Mouse (Mus musculus) kidney, postnatal 4 days (tissue): ENCODE measurements around the gene Kif28.
"Not testable (repeated sequence)": the region's sequence is repeated elsewhere in the genome, so short reads cannot be mapped to it uniquely, and the experiment has no call there.

Experiments used
- DNase-seq, 2 experiments: peaks; one replicate each; pipeline ENCODE4 v3.0.0; 2021; ENCODE audit warnings: mixed read lengths in 2 of 2

The Kif28 gene

DNA sequence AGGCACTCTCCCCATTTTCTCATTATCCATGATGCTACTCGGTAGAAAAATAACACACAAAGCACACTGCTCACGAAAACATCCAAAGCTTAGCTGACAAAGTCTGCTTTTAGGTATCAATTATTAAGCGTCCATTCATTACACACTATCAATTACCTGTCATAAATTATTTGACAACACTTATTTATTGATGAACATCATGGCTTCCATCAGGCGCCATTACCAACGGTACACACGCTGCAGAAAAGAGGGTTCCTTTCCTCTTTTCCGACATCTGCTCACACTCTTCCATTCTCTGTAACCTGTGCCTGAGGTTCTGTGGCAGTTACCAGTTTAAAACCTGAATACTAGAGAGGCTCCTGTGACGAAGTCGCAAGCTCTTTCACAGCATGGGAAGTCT, at the start of gene Kif28:
Gene Kif28, minus strand, starts transcription at position 101 of the 400 bp plus-strand sequence.
- no peak for DNase-seq

GRCm38 (mm10) chr1:179787281-179787680, 42.2 kb upstream of the Kif28 start:
- DNase-seq: no peak

DNA sequence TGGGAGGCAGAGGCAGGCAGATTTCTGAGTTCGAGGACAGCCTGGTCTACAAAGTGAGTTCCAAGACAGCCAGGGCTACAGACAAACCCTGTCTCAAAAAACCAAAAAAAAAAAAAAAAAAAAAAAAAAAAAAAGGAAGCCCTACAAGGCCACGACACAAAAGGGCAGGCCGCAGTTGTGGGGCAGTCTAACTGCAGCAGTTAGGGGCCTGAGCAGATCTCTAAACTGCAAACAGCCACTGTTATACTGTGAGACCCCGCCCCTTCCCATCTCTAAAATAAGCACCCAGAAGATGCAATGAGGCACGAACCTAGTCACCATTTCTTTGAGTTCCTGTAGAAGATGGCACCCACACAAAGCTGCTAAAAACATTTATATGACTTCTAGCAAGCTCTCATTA, 40.4 kb upstream of the Kif28 start:
- DNase-seq: no peak

- DNase-seq: no peak
Observed at GRCm38 (mm10) chr1:179784098-179784497, 39.0 kb upstream of the Kif28 start.

DNA sequence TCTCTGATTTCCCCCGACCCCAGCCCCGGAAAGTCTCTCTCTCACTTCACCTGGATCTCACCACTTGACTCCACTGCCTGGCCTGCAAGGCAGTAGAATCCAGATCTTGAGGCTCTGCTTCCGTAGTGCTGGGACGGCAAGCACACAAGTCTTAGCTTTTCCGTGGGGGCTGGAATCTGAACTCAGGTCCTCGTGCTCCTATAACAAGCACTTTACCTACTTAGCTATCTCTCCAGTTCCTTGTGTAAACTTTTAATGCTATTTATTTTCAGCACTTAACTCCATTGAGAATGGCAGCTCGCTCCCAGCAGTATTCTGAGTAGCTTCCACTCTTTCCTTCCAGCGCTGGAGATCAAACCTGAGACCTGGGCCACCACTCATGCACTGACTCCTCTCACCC, 31.8 kb upstream of the Kif28 start:
- DNase-seq: no peak

DNA sequence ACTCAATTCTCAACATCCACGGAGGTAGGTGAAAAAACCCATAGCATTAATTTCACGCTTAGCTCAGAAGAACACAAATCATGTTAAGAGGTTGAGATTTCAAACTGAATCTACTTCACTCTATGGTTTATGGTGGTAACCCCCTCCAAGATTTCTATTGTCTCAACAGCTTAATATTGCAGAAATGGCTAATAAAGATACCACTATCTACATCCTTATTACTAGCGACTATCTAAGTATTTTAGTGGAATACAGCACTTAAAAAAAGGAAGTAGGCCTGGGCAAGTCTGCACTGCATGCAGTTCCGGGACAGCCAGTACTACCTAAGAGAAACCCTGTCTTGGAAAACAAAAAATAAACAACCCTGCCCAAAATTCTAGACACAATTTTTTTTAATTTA, 15.5 kb upstream of the Kif28 start:
- no peak for DNase-seq

DNA sequence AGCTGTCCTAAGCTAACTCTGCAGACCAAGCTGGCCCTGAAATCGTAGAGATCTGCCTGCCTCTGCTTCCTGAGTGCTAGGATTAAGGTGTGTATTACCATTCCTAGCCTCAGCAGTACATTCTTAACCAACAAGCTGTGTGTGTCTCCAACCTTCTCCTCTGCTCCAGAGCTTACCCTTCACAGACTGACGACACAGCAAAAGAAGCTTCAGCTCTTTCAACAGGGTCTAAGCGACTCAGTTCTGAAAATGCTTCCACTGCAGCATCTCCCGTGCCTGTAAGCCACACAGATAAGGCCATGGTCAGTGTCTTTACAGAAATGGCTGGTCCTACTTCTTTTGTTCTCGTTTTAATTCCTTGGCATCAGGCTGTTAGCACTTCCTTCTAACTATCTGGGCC, 15.0 kb upstream of the Kif28 start:
- DNase-seq: no peak

DNA sequence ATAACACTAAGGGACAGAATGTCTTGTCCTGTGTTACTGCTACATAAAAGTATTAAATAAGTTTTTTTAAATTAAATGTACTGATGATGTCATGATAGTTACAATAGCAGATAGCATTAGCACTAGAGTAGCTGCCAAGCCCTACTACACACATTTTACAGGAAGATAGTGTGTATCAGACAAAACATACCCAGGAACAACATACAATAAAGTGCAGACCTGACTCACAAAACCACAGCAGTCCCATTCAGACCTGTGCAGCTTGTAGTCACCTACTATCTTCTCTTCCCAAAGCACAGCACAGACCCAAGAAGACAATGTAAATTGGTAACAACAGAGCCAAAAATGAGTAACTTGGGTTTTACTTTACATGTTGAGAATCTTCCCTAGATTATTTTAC, 11.4 kb upstream of the Kif28 start:
- no peak for DNase-seq

- no peak for DNase-seq
Observed at GRCm38 (mm10) chr1:179753006-179753405, 7.9 kb upstream of the Kif28 start.

DNA sequence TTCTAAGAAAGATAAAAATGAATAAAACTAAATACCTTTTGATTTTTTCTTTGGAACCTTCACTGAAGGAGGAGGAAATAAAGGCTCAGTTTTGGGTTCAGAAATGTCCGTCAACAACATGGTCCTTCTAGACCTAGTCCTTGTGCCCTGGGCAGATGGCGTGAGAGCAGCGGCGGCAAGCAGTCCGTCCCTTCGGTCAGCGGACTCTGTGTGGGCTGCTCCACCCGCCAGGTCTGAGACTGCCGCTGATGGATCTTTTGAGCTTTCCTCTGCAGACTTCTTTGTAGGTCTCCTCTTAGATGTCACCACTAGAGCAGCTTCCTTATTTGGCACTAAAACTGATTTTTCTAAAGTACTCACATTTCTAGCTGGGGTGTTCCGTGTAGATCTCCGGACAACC, 7.2 kb upstream of the Kif28 start:
- no peak for DNase-seq

- DNase-seq: no peak
Observed at GRCm38 (mm10) chr1:179743593-179744193, 1.4 kb downstream of the Kif28 start.

DNA sequence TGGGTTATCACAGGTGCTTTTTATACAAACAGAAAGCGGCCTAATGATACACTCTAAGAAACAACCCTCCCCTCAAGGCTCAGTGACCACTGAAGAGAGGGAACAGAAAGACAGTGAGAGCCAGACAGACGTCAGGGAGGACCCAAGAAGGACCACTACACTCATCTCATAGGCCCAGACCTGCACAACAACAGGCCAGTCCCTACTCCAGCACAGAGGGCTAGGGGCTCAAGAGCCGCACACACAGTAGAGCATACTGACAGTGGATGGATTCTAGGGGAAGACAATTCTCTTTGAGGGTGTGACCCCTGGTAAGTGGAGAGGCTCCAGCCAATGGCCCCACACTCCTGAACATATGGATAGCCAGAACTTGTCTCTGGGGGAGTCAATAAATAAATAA, 8.6 kb downstream of the Kif28 start:
- no peak for DNase-seq

DNA sequence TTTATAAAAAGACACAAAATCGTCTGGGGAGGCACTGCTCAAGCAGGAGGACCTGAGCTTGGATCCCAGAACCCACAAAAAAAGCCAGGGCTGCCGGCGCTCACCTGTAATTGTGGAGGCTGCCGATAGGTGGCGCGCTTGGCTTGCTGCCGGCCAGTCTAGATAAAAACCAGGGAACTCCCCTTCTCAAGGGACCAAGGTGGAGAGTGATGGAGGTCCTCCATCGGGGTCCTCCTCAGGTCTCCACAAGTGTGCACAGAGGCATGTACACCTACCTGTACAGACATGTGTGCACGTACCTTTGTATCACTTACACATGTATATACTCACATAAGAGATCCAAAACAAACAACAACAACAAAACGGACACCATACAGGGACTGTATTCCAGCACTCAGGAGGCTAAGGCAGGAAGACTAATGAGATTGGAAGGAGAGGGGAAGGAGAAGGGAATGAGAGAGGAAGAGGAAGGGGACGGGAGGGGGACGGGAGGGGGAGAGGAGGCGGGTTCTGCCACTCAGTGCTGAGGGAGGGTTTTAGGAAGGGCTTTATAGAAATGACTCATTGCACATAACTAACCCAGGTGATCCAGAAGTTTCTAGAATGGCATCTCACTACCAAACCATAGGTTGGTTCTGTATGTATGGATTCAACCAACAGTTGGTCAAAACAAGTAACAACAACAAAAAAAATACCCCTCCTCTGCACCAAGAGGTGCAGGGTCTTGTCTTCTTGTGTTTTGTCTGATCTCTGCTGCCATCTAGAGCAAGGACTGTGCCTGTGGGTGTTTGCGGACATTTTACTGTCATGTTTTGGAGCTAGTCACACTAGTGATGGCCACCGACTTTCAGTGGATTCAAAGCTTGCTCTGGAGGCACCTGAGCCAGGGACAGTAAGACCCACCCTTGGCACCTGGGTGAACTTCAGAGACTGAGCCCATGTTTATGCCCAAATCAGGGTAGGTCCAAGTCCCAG, 10.3 kb downstream of the Kif28 start:
- DNase-seq: peak; percentile 76 to 77

DNA sequence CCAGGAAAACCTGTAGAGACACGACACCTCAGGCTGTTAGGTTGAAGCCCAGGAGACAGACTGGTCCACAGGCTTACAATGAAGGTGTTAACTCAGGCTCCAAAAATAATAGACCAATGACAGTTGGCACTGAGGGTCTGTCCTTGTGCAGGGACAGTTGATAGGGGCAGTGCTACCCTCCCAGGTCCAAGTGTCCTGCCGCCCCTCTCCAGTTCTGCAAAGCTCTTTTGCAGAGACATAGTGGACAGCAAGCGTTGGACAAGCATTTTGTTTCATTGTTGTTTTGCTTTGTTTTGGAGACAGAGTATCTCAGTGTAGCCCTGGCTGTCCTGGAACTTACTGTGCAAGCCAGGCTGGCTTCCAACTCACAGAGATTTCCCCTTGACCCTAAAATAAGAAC, 13.7 kb downstream of the Kif28 start:
- no peak for DNase-seq

- no peak for DNase-seq
Observed at GRCm38 (mm10) chr1:179728661-179729060, 16.4 kb downstream of the Kif28 start.

DNA sequence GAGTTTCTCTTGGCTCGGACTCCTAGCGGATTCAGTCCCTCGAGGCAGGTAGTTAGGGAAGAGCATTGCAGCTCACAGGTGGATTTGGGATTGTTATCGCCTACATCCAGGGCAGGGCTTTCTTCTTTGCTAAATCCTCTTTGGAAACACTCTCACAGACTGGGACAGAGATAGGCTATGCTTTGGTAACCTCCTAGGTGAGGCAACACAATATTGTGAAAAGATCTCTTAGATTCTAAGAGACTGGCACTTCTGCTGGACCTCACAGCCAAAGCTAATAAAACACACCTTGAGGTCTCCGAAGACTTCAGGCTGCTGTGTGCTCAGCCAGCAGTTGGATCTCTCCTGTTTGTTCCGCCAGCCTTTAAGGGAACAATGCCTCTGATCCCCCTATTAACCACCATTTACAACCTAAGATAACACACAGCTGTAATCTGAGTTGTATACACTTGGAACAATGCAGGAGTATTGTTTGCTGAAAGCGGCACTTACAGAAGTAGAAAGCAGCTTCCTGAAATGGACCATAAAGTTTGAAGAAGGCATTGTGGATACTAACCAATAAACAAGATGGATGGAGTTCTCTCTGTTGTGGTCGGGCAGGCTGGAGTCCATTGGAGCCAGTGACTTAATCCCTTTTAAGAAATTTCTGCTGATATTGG, 22.1 kb downstream of the Kif28 start:
- no peak for DNase-seq

DNA sequence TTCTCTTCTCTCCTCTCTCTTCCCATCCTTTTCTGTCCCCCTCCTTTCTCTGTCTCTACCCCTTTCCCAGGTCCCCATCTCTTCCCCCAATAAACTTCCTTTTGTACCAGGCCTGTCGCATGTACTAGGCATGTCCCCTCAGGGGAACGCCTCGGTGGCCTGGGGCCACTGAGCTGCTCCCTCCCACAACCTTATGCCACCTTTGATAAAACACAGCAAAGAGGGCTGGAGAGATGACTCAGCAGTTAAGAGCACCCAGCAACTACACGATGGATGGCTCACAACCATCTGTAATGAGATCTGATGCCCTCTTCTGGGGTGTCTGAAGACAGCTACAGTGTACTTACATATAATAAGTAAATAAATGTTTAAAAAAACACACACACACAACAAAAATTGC, 29.3 kb downstream of the Kif28 start:
- no peak for DNase-seq

- not testable (repeated sequence) for DNase-seq
Observed at GRCm38 (mm10) chr1:179715289-179715688, 29.8 kb downstream of the Kif28 start.

GRCm38 (mm10) chr1:179713367-179713766, 31.7 kb downstream of the Kif28 start:
- DNase-seq: no peak

DNA sequence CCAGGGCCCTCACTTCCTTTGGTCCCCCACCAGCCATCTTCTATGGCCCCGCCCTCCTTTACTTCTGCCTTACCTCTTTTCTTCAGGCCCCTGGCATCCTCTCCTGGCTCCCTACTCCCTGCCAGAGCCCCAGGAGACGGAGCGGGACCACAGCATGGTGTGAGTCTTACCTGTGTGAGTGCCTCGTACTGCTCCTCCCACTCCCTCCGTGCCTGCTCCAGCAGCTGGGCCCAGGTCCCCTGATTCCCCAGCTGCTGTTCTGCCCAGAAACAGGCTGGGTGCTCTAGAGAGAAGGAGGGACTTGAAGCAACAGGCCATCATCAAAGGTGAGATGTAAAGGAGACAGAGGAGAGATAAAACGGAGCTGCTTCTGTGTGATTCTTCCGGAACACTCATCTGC, 32.4 kb downstream of the Kif28 start:
- DNase-seq: no peak

DNA sequence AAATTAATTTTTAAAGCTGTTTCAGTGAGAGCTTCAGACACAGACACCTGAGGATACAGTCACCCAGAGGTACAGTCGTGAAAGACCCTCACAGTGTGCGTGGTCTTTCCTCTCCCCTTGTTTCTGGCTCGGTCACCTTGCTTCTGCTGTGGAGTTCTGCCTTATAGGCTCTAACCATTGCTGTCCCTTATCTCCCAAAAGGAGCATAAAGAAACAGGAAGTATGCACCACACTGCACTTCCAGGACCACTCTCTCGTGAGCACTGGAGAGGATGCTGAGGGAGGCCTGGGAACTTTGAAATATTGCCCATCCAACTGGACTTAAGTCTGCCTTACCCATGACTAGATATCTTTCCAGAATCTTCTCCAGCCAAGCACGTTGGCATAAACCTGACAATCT, 34.3 kb downstream of the Kif28 start:
- no peak for DNase-seq

- DNase-seq: peak; percentile 13 to 29
Observed at GRCm38 (mm10) chr1:179709390-179709789, 35.7 kb downstream of the Kif28 start.

DNA sequence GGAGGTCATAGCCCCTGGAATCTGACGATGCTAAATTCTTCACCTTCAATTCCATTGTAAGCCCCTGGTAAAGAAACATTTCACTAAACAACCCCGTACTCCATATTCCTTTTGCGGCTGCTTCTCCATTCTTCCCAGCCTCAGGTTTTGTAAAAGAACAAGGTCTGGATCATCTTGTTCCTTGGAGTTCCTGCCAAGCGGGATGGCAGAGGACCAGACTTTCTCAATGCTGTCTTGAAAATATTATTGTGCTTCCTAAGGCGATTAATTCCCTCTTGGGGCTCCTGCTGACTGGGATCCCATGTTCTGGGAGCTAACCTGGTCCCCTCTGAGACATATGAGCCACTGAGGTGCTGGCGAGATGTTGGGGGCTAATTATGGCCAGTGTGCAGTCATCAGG, 39.9 kb downstream of the Kif28 start:
- DNase-seq: no peak

- no peak for DNase-seq
Observed at GRCm38 (mm10) chr1:179704150-179704549, 40.9 kb downstream of the Kif28 start.
